Mouse (Mus musculus): ENCODE data around the gene Add1.

DNA sequence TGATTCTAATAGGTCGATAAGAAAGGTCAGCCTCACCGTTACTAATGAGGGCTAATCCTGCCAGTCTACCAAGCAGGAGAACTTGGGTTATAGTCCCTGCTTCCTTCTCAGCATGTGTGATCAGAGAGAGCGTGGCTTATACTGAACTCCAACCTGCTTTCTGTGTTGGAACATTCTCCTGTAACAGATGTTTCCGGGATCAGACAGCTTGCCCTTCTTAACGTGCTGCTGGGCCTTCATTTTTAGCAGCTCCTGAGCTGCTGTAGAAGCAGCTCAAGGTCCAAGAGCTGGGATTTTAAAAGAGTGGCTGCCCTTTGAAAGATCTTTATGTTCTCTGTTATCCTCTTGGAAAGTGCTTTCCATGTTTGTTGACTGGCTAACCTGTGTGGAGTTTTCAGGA is 11.8 kb downstream of the Add1 start:
- TF ChIP-seq CTCF (IDR thresholded peaks at IDR 0.05; ENCODE audit: low read depth) (no peak), EP300 (IDR thresholded peaks at IDR 0.05; ENCODE audit: low read depth) (no peak)

All from heart, postnatal 0 days (tissue).